Mouse (Mus musculus) 3T3-L1 (cell line): ENCODE measurements around the gene Tram2.

Source experiments
- DNase-seq: peaks from one replicate; pipeline ENCODE4 v3.0.0-alpha.2; 2015; ENCODE audit warnings: low read depth, low spot score

The Tram2 gene

DNA sequence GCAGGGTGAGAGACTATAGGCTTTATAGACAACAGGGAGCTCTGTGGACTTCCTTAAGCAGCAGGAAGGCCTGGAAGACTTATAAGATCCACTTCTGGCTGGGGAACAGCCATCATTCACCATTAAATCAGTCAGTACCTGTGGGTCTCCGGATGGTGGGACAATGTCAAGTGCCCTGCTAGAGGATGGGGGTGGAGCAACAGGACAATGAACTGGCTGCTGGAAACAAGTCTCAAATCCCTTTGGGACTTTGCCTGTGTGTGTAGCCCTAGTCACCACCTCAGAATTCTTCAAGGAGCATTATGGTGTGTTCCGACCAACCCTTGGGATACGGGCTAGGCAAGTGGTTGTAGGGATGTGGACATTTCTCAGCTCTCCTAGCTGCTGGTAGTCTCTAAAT is 55.9 kb downstream of the Tram2 start:
- no peak for DNase-seq

DNA sequence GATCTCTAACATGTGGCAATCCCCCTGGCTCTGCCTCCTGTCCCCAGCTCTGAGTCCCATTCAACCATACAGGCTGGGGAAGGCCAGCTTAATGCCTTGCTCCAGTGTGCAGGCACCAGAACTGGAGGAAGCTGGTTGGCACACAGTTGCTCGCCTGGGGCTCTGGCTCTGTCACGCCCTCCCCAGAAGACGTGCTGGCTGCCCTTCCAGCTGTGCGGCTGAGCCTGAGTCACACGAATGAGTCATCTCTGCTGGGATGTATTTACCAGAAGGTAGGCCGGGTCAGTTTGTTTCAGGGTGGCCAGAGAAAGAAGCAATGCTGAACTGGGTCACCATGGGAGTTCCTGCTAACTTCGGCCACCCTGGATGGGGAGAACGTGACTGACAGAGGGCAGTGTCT is 64.6 kb downstream of the Tram2 start:
- DNase-seq: peak; percentile 98

- no peak for DNase-seq
Measured at GRCm38 (mm10) chr1:21010282-21010800, 68.7 kb downstream of the Tram2 start.

DNA sequence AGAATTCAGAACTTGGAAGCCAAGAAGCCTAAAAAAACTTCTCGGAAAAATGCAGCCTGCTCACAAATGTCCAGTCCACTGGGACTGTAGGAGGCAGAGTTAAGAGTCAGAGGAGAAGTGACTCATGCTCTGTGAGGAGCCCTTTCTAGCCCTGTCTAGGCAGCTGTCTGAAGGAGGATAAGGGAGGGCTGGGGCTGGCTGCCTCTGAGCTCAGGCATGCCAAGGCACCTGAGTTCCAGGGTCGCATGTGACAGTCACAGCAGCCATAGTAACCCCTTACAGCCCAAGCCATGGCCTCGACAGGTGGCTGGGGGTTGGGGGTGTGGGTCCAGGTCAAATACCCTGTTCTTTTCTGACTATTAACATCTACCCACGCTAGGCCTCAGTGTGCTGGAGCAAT is 70.1 kb downstream of the Tram2 start:
- peak; percentile 93 for DNase-seq

GRCm38 (mm10) chr1:21007941-21008701 is 70.9 kb downstream of the Tram2 start:
- DNase-seq: peak; percentile 26

- peak; percentile 48 for DNase-seq
Measured at GRCm38 (mm10) chr1:21006775-21007174, 72.3 kb downstream of the Tram2 start.

DNA sequence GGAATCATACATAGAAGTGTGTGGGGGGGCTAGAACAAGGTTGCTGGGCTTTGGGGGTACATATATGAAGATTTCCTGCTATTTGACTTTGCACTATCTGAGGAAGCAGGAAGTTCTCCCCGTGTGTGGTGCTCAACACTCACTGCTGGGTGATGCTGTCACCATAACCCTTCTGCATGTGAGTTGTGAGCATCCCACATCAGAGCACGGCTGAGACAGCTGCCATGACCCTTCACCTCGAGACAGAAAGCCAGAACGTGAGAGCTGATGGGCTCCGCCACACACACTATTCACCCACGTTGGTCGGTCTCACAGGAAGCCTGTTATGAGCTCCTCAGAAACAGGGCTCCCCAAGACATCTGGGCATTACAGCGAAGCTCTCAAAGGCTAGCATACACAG is 74.4 kb downstream of the Tram2 start:
- DNase-seq: no peak

DNA sequence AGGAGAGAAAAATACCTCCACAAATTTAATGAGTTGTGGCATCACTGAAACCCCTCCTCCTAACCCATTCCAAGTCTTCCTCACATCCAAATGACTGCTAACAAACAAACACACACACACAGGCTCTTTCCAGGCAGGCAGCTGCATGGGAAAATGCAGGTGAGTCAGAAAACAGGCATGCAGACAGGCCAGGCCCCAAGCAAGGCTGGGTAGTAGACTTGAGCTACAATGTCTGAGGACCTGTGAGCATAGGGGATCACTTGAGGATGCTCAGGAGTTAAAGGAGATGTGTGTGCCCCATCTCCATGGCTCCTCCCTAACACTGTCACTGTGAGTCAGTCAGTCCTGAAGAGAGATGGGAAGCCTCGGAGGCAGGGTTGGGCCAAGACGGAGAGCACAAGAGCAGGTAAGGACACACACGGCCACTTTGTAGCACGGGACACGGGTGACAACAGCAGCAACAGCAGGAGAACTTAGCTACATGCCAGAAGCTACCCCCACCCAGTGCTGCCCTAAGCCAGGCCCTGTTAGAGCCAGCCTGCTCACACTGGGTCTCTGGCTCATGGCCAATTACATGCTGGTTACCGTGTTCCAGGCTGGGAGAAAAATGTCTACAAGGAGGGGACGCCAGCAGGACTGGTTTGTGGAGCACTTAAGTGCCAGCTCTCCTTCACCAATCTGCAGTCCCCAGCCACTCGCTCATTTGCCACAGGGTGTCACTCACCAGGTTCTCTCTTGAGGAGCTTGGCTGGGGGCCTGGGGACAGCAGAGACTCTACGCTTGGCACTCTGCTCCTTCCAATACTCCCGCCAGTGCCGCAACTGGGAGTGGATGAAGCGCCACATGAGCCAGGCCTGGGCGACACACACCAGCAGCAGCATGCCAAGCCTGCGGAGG is 76.5 kb downstream of the Tram2 start:
- peak; percentile 61 for DNase-seq

DNA sequence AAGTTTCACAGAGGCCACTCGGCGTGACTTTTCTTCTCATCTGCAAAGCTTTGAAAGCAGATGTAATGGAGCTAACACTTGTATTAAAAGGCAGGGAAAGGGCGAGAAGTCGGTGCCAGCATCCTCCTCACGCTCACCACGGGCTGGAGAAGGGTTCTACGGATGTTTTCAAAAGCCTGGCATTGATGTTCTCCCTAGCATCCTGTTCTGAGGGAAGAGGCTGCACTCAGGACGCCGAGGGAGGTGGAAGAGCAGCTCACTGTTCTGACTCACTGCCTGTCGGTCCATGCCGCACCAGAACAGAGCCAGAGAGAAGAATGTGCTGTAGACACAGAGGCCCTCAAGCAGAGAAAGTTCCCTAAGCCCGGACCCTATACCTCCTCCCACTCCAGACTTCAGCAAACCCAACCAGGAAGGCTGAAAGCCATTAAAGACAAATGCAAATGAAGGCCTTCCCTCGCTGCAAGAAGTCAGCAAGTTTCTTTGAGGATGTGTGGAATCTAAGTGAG is 81.1 kb downstream of the Tram2 start:
- peak; percentile 65 for DNase-seq

DNA sequence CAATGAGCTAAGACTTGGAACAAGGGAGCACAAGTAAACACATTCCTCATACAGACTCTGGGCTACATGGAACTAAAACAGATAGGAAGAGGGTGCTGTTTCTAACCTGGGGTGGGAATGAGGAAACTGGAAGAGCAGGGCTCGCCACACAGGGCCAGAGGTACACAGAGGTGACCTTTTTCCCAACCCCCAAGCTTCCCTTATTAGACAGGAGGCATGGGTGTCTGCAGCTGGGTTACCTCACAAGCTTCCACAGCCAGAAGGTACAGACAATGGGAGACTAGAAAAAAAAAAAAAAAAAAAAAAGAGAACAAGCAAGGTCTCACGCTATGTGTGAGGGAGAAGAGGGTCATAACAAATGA is 81.7 kb downstream of the Tram2 start:
- DNase-seq: no peak

DNA sequence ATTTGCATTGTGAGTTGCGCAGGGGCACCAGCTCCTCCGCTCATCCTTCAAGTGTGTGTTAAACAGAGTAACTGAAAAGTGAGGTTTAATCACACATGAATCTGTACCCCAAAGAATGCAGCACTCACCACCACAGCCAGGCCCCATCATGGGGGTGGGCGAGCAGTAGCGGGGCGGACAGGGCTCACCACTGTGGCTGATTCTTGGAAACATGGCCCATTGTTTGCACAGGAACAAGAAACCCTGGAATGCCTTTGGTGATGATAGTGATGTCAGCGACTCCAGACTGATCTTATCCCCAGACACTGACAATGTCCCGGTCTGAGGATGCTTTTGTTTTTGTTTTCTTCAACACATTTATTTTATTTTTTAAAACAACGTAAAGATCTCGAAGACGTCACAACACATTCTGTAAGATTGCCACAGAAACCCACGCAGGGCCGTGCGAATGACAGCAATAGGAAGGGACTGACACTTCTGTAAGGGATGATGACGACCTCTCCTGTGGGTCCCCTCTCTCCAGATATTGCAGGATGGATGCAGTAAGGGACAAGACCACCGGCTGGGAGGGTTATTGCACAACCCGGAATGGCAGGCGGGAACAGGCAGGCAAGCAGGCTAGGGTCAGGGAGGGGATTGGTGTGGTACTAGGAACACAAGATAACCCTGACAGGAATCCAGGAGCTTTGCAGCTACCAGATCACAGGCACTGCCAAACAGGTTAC is 82.3 kb downstream of the Tram2 start:
- no peak for DNase-seq

DNA sequence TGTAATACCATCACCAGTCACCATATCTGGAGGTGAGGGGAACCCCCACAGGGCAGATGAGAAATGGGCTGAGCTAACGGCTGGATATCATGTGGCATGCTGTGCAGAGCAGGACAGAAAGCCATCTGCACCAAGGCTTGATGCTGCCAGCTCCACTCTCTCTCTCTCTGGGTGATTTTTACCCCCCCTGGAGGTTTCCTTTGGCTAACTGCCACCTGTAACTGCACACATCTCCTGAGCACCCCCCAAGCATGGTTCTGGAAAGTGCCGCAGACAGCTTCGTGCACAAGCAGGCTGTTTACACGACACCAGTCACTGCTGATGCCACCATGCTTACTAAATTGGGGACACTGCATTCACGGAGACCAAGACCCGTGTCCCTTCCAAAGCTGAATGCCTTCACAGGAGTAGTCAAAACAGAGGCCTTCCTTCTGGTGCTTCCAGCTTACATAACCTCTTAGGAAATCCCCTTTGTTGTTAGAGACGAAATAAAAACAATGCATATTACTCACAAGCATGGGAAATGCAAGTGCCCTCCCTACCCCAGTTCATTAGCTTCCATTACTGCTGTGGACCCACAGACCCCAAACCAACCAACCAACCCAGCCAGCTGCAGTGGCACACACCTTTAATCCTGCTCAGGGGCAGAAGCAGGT is 83.6 kb downstream of the Tram2 start:
- DNase-seq: no peak

GRCm38 (mm10) chr1:20994338-20994737 is 84.7 kb downstream of the Tram2 start:
- no peak for DNase-seq

DNA sequence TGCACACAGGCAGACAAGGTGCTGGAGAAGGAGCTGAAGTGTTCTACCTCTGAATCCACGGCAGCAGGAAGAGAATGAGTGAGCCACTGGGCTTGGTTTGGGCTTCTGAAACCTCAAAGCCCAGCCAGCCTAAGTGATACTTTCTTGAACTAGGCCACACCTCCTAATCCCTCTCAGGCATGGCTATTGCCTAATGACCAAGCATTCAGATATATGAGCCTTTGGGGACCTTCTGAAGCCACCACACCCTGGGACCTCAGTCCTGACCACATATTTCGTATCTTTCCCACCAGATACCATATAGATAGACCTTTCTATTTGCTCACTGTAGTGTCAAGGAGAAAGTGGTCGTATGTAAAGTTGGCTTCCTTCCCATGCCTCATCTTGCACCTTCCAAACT is 85.3 kb downstream of the Tram2 start:
- DNase-seq: peak; percentile 17

DNA sequence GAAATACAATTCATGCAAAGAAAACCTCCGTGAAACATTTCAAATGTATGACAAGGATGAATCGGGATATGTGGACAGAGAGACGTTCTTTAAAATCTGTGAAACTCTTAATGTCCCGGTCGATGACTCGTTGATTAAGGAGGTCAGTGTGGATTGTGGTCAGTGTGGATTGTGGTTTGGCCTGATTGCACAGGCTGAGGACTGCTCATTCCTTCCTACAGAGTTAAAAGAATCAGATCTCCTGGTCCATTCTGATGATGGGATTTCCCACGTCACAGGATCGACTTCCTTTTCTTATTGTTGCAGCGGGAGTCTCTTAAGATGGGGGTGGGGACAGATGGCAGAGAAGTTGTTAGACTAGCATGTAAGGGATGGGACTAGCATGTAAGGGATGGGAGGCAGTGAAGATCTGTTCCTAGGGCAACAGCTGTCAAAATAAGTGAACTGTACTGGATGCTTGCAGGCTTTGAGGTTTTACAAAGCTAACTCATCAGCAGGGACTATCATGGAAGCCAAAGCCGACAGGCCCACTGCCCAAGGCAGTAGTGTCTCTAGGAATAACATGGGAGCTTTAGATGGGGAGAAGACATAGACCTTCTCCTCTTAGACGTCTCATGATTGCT is 89.5 kb downstream of the Tram2 start:
- peak; percentile 86 for DNase-seq

DNA sequence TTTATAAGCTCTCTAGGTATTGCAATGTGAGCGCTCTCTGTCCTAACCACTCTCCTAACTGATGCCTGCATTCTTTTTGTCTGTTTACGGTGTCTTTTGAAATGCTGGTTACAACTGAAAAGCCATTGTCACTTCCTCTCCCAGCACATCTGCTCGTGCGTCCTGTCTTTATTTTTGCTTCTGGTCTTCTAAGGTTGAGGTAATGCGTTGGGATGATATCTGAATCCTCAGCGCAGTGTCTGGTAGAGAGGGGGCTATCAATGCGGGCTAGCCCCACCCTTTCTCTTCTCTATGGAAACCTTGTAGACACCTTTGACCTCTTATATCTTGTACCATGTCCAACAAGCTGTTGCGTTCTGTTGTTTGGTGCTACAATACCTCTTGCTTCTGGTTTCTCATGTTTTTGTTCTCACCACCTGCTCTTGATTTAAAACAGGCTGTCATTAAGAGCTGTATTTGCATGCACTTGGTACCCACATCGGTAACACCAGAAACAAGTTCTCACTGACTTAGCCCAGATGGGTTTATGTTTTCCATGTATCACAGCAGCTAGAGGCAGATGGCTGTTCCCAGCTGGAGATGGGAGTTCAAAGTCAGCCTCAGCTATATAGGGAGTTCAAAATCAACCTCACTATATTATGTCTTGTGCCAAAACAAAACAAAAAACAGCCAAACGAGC is 92.5 kb downstream of the Tram2 start:
- DNase-seq: no peak

DNA sequence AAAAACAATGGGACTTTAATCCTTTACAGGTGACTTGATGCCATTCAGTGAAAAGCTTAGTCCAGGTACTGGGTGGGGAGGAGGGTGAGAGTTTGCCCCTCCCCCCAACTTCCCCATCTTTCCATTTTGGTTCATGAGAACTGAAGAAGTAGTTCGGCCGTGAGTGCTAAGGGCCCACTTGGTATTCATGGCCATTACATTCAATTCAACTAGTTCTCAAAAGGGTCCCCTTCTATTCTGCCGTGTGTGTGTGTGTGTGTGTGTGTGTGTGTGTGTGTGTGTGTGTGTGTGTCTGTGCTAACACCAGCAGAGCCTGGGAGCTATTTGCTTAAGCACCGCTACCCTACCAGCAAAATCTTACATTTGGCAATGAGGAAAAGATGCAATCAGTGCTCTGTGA is 94.4 kb downstream of the Tram2 start:
- no peak for DNase-seq

DNA sequence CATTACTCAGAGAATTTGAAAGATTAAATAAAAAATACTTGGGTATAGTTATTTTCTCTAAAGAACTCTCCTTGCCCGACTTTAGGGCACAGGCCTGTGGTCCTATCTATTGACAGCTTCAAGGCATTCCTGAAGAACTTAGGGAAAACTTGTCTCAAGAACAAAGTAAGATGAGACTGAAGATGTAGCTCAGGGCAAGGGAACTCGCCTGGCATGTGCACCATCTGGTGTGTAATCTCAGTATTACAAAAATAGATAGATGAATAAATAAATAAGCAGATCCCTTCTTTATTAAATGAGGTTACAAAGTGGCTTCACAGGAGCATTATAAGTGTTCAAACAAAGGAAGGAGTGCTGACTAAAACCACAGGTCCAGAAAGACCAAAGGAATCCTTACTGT is 94.9 kb downstream of the Tram2 start:
- DNase-seq: no peak

- DNase-seq: no peak
Measured at GRCm38 (mm10) chr1:20981764-20982163, 97.3 kb downstream of the Tram2 start.

DNA sequence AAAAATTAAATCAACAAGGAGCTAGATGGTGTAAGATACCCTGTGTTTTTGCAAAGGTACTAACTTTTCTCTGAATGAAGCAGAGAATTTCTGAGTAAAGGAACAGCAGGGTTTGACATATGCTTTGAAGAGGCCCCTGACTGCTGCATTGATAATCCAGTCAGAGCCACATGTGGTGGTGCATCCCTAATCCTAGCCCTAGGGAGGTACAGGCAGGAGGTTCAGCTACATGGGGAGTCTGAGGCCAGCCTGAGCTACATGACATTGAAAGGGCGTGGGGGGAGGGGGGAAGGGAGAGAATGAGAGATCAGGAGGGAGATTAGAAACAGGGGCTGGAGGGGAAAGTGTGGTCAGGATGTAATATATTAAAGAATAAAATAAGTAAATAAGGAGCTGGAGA is 98.5 kb downstream of the Tram2 start:
- DNase-seq: no peak
